Mouse (Mus musculus) liver, embryonic 13.5 days (tissue): ENCODE measurements around the gene Adra2c. TPM values are rescaled to one million over a fixed set of nuclear protein-coding genes. Genes with fewer than 3 reads are reported as not detected.
A peak's percentile ranks its signal among the peaks of the same experiment; 100 is the strongest.

Experiments
- ATAC-seq: fragments of 200-750 bp; cut with Nextera tagmentation; 2 replicates; pipeline ENCODE4 v1.8.0; 2017; ENCODE audit warnings: low read depth, mild to moderate bottlenecking, moderate number of reproducible peaks, moderate library complexity
- DNase-seq: peaks from one replicate; pipeline ENCODE4 v3.0.0; 2022
- H3K27ac ChIP-seq: fragments of 300-500 bp; sonication (generic); 2 replicates; pipeline ENCODE4 v1.5.1; 2015; ENCODE audit warnings: moderate library complexity, mild to moderate bottlenecking, inconsistent platforms
- H3K27me3 ChIP-seq: fragments of 300-500 bp; sonication (generic); 2 replicates; pipeline ENCODE4 v1.6.1; 2015; ENCODE audit warnings: mild to moderate bottlenecking, inconsistent platforms
- H3K36me3 ChIP-seq: fragments of 300-500 bp; sonication (generic); 2 replicates; pipeline ENCODE4 v1.6.1; 2015; ENCODE audit warnings: mild to moderate bottlenecking, inconsistent platforms
- H3K4me1 ChIP-seq: fragments of 300-500 bp; sonication (generic); replicated peaks from 2 replicates; pipeline ENCODE4 v1.6.1; 2015; ENCODE audit warnings: inconsistent platforms
- H3K4me2 ChIP-seq: fragments of 300-500 bp; sonication (generic); 2 replicates; pipeline ENCODE4 v1.6.1; 2015; ENCODE audit warnings: inconsistent platforms, mild to moderate bottlenecking, moderate library complexity
- H3K4me3 ChIP-seq: fragments of 300-500 bp; sonication (generic); replicated peaks from 2 replicates; pipeline ENCODE4 v1.5.1; 2015; ENCODE audit warnings: mild to moderate bottlenecking, inconsistent platforms
- H3K9ac ChIP-seq: fragments of 300-500 bp; sonication (generic); 2 replicates; pipeline ENCODE4 v1.6.1; 2015; ENCODE audit warnings: mild to moderate bottlenecking, inconsistent platforms
- H3K9me3 ChIP-seq: fragments of 300-500 bp; sonication (generic); replicated peaks from 2 replicates; pipeline ENCODE4 v1.6.1; 2016; ENCODE audit warnings: inconsistent platforms
- WGBS: fragments of 180-500 bp; shearing (Covaris S2); methylation state at CpG from one replicate; pipeline ENCODE4 v1.1.7; 2015; ENCODE audit not compliant: insufficient replicate concordance; 5-methylcytosine and 5-hydroxymethylcytosine counted together
- polyA plus RNA-seq: library from polyadenylated mRNA; unstranded; fragments of >200 nt; fragmentation: Nextera tagmentation; extraction: Ambion mirVana; gene quantifications from 2 replicates; pipeline ENCODE4 v1.2.1, GENCODE M21; 2015

The Adra2c gene
- polyA plus RNA-seq, 1 experiment from 2014 or later, result not detected

DNA sequence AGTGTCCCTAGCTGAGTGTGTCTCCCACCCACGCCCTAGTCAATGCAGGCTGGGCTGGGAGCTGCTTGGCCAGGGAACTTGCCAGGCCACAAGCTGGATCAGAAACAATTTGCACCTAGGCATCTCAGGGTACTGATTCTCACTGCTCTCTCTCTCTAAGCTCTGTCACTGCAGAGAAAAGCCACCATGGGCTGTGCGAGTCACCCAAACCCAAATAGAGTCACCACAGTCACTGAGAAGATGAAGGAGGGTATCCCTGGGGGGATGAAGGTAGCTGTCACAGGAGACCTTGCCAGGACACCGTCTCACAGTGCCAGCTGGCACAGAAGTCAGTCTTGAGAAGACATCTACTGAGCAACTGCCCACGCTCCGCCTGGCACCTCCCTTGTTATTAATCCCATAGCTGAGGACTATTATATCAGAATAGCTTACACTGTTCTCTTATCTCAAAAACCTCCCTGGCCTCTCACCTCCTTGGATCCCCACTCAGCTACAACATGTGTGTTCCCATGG lies 33.7 kb downstream of the Adra2c start:
- WGBS, result 58% methylated on average over 5 of the region's 5 CpGs
- Histone ChIP-seq H3K4me3 (no peak overlapping the region), H3K9me3 (no peaks in the 10 kb centered on the region), H3K27me3 (peaks cover 36% of the 10 kb centered on the region), H3K36me3 (no peaks in the 10 kb centered on the region), H3K4me1 (no peaks in the 10 kb centered on the region), H3K27ac (no peak overlapping the region), H3K4me2 (no peak overlapping the region), H3K9ac (no peak overlapping the region)
- no peak for DNase-seq
- ATAC-seq, result no peak

DNA sequence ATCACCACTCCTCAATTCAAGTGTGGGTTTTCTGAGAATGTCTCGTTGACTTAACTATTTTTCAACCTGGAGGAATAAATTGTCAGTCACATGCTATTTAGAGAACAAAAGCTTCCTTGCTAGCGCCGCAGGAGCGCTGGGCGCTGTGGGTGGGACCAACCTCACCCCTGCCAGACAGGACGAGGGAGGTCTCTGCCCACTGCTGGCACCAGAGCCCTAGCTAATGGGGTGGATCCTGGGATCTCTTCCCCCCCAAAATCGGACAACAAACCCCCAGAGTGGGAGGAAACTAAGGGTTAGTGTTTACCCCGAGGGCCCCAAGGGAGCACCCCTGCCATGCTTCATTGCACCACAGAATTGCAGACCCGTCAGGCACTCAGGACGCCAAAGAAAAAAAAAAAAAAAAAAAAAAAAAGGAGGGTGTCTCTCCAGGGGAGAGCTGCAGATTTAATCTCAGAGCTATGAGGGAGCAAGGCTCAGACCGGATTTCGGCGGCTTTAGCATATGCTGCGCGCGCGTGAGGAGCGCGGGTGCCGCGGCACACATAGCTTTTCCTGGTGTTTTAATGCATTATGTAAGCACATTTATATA lies 35.2 kb downstream of the Adra2c start:
- ATAC-seq (no peak), DNase-seq (no peak)
- H3K4me3 ChIP-seq, result no peak overlapping the region
- H3K9me3 ChIP-seq, result no peaks in the 10 kb centered on the region
- no peak overlapping the region for H3K9ac ChIP-seq
- H3K4me1 ChIP-seq, result no peaks in the 10 kb centered on the region
- peaks cover 36% of the 10 kb centered on the region for H3K27me3 ChIP-seq
- no peaks in the 10 kb centered on the region for H3K36me3 ChIP-seq
- 0 out of 2 replicates have a peak overlapping the region, but pooled peaks have one; percentile 23 for H3K4me2 ChIP-seq
- WGBS, result 3% methylated on average over 21 of the region's 21 CpGs
- H3K27ac ChIP-seq, result no peak overlapping the region

DNA sequence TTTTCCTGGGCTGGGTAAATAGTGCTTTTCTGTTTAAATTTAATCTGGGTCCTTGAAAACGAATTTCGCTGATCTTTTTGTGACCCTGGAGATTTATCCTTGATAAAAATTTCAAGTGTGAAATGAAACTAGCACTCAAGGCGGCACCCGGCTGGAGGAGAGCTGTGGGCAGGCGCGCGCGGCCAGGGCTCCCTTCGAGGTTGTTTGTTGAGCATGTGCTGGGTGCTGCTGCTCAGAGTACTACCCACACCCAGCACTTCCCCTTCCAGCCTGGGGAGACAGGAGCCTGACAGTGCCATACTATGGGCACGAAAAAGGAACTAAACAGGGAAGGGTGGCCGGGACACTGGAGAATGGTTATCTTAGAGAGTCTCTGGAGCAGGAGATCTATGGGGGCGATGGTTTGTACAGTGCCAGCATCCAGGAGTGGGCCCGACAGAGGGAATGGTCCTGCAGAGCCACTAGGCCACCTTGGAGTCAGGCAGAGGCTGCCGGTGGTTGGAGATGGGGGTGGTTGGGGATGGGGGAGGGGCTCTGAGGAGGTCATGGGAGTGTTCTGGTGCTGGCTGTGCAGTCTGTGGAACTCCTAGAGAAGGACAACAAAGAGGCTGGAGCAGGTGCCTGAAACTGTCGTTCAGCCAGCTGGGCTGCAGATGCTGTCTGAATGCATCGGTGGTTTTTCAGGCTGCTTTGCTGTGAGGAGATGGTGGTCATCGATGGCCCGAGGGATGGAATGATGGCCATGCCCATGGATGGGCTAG lies 35.9 kb downstream of the Adra2c start:
- Histone ChIP-seq H3K4me2 (0 out of 2 replicates have a peak overlapping the region, but pooled peaks have one; percentile 23), H3K36me3 (no peaks in the 10 kb centered on the region), H3K9ac (no peak overlapping the region), H3K9me3 (no peaks in the 10 kb centered on the region), H3K4me1 (no peaks in the 10 kb centered on the region), H3K27ac (no peak overlapping the region), H3K4me3 (no peak overlapping the region), H3K27me3 (peaks cover 36% of the 10 kb centered on the region)
- WGBS, result 17% methylated on average over 18 of the region's 18 CpGs
- no peak for DNase-seq
- ATAC-seq, result no peak

DNA sequence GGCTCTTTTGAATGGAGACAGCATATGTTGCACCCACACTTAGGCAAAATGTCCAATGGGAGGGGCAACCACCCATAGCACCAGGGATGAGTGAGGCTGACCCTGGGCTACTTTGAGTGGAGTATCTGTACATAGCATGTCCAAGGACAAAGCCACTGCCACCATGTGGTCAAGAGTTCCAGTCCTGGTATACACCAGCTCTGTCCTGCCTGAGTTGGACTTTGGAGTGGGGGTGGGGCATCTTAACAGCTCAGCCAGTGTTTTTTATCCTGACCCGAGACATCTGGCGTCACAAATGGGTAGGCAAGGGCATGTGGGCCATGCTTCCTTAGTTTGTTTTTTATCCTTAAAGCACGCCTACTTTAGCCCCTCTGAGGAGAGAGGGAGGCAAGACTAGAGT lies 36.5 kb downstream of the Adra2c start:
- Histone ChIP-seq H3K4me2 (no peak overlapping the region), H3K36me3 (no peaks in the 10 kb centered on the region), H3K27ac (no peak overlapping the region), H3K9me3 (no peaks in the 10 kb centered on the region), H3K27me3 (peaks cover 36% of the 10 kb centered on the region), H3K4me3 (no peak overlapping the region), H3K9ac (no peak overlapping the region), H3K4me1 (no peaks in the 10 kb centered on the region)
- no peak for ATAC-seq
- no peak for DNase-seq
- WGBS, result 26% methylated on average over 3 of the region's 3 CpGs

DNA sequence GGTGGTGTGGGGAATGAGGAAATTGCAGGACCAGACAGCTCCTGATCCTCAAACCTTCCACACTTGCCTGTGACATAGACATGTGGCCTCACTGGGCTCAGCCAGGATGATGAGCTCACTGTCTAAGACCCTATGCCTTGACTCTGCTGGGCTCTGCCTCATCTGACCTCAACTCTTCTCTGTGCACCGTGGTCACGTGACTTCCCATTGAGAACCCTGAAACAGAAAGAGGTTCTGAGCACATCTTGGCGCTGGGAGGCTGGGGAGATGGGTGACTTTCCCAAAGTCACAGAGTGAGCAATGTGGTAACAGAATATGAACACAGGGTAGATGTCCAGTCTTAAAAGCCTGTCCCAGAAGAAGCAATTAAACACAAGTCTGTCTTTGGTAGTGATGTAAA lies 37.1 kb downstream of the Adra2c start:
- Histone ChIP-seq H3K36me3 (no peaks in the 10 kb centered on the region), H3K4me3 (no peak overlapping the region), H3K9me3 (no peaks in the 10 kb centered on the region), H3K4me1 (no peaks in the 10 kb centered on the region), H3K27ac (no peak overlapping the region), H3K27me3 (peaks cover 36% of the 10 kb centered on the region), H3K4me2 (no peak overlapping the region), H3K9ac (no peak overlapping the region)
- DNase-seq (no peak), ATAC-seq (no peak)
- WGBS, result 57% methylated on average over 3 of the region's 3 CpGs

DNA sequence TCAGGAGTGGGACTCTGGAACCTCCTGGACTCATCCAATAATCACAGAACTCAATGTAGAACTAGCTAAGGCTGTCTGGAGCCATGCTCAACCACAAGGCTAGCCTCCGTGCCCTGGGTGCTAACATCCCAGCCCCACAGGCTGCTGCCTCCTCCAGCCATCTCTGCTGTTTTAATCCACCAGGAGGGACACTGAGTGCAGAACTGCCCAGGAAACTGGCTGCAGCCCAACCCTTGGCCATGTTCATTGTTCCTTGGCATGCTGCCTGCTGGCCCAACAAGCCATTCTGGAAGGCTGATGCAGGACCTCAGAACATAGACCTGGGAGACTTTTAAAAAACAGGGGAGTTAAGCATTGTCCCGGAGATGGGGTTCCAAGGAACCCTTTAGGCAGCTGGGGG lies 42.5 kb downstream of the Adra2c start:
- Histone ChIP-seq H3K36me3 (no peaks in the 10 kb centered on the region), H3K4me2 (no peak overlapping the region), H3K4me3 (no peak overlapping the region), H3K9me3 (no peaks in the 10 kb centered on the region), H3K27me3 (0 out of 2 replicates have a peak, but pooled peaks cover 3% of the 10 kb centered on the region), H3K4me1 (no peaks in the 10 kb centered on the region), H3K9ac (no peak overlapping the region), H3K27ac (no peak overlapping the region)
- no peak for ATAC-seq
- WGBS, result 50% methylated on average over 2 of the region's 2 CpGs
- DNase-seq, result no peak

DNA sequence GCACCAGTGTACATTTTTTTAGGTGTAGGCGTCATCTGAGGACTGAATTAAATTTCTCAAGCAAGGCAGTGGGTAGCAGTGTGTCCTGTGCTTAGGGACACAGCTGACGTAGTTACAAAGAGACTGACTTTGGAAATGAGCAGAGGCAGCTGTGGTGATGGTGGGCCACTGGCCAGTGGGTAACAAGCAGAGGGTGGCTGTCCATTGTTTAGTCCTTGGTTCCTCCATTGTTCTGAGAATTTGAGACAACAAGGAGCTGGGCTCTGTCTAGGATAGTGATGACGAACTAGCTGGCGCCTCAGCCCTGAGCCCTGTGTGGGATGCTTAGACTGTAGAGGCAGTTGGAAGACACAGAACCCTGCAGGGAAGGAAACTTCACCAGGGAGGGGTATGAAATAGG lies 52.7 kb downstream of the Adra2c start:
- no peak overlapping the region for H3K9ac ChIP-seq
- no peak overlapping the region for H3K27ac ChIP-seq
- 55% methylated on average over 4 of the region's 4 CpGs for WGBS
- no peaks in the 10 kb centered on the region for H3K27me3 ChIP-seq
- ATAC-seq (no peak), DNase-seq (no peak)
- no peak overlapping the region for H3K4me2 ChIP-seq
- H3K9me3 ChIP-seq, result no peaks in the 10 kb centered on the region
- no peaks in the 10 kb centered on the region for H3K36me3 ChIP-seq
- H3K4me3 ChIP-seq, result no peak overlapping the region
- no peaks in the 10 kb centered on the region for H3K4me1 ChIP-seq

Other genes with a start within 250 kb of the Adra2c start
- gene Hgfac, start 236.8 kb upstream of the Adra2c start, polyA plus RNA-seq, result 51.6 and 53.5 TPM in 2 replicates
- 0.13 and 0.16 TPM in 2 replicates for gene Dok7, start 221.6 kb upstream of the Adra2c start, polyA plus RNA-seq
- gene Lrpap1, start 172.6 kb upstream of the Adra2c start, polyA plus RNA-seq, result 64.0 and 76.5 TPM in 2 replicates
- gene Hmx1, start 110.8 kb downstream of the Adra2c start, polyA plus RNA-seq, result not detected in 2 replicates
- gene Cpz, start 247.4 kb downstream of the Adra2c start, polyA plus RNA-seq, result 1.2 and 1.4 TPM in 2 replicates